Mouse (Mus musculus): ENCODE measurements around the gene Folr1.
A peak's percentile ranks its signal among the peaks of the same experiment; 100 is the strongest.

DNA sequence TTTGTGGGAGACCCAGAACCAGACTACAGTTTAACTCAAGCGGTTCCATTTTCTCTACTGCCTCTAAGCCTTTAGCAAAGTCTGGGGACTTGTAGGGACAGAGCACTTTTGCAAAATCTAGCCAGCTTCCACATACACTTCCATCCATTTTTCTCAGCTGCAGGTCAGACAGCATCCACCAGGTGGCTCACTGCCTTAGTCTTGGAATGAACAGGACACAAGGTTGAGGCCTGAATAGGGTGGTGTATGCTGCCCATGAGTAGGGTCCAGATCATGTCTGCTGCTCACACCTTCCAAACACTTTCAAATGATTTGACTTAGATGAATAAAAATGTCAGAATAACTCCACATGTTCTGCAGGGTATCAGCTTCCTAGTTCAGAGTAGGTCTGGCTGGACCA is 47.5 kb upstream of the Folr1 start:
- peak; percentile 95 for TF ChIP-seq CTCF (IDR thresholded peaks at IDR 0.05; ENCODE audit: borderline replicate concordance, insufficient read depth, low read depth, low read length)
- no peak for TF ChIP-seq POLR2A (IDR thresholded peaks at IDR 0.05; ENCODE audit: borderline replicate concordance, insufficient read depth, low read length)

All from cerebellum, adult 2 months (tissue).